Mouse (Mus musculus): ENCODE results near the gene Filip1l. TPM values are rescaled to one million over a fixed set of nuclear protein-coding genes. Genes with fewer than 3 reads are reported as not detected.

Filip1l gene
- polyA plus RNA-seq, 1 experiment = 6.9 TPM

- DNase-seq = peak; percentile 88
- TF ChIP-seq CTCF (conservative IDR thresholded peaks at IDR 0.05; ENCODE audit: insufficient read depth, insufficient read length, low read depth, low read length) (no peak), POLR2A (IDR thresholded peaks at IDR 0.05; ENCODE audit: low read depth, low read length) (no peak)
- WGBS = 42% methylated on average over 8 of the region's 8 CpGs
- peak overlapping the region; percentile 95 for H3K27ac ChIP-seq (ENCODE audit: insufficient read depth, low read depth, low read length)
- peaks cover 14% of the 10 kb centered on the region for H3K4me1 ChIP-seq (ENCODE audit: control insufficient read depth, insufficient read depth, low read length)
- no peak overlapping the region for H3K4me3 ChIP-seq (ENCODE audit: insufficient read depth, low read depth, low read length)
- H3K36me3 ChIP-seq (ENCODE audit: control insufficient read depth, insufficient read depth, low read length) = no peaks in the 10 kb centered on the region
- H3K27me3 ChIP-seq (replicated peaks; ENCODE audit: control insufficient read depth, insufficient read depth, low read length) = no peaks in the 10 kb centered on the region
Observed at GRCm38 (mm10) chr16:57420773-57421556, 68.1 kb downstream of the Filip1l start.

- peak; percentile 37 for DNase-seq
- Histone ChIP-seq H3K36me3 (ENCODE audit: control insufficient read depth, insufficient read depth, low read length) (no peaks in the 10 kb centered on the region), H3K27me3 (replicated peaks; ENCODE audit: control insufficient read depth, insufficient read depth, low read length) (no peaks in the 10 kb centered on the region), H3K4me1 (ENCODE audit: control insufficient read depth, insufficient read depth, low read length) (peaks cover 14% of the 10 kb centered on the region), H3K27ac (ENCODE audit: insufficient read depth, low read depth, low read length) (peak overlapping the region; percentile 95), H3K4me3 (ENCODE audit: insufficient read depth, low read depth, low read length) (no peak overlapping the region)
- 49% methylated on average over 7 of the region's 7 CpGs for WGBS
- TF ChIP-seq CTCF (conservative IDR thresholded peaks at IDR 0.05; ENCODE audit: insufficient read depth, insufficient read length, low read depth, low read length) (no peak), POLR2A (IDR thresholded peaks at IDR 0.05; ENCODE audit: low read depth, low read length) (no peak)
Observed at GRCm38 (mm10) chr16:57421680-57422417, 69.0 kb downstream of the Filip1l start.

DNA sequence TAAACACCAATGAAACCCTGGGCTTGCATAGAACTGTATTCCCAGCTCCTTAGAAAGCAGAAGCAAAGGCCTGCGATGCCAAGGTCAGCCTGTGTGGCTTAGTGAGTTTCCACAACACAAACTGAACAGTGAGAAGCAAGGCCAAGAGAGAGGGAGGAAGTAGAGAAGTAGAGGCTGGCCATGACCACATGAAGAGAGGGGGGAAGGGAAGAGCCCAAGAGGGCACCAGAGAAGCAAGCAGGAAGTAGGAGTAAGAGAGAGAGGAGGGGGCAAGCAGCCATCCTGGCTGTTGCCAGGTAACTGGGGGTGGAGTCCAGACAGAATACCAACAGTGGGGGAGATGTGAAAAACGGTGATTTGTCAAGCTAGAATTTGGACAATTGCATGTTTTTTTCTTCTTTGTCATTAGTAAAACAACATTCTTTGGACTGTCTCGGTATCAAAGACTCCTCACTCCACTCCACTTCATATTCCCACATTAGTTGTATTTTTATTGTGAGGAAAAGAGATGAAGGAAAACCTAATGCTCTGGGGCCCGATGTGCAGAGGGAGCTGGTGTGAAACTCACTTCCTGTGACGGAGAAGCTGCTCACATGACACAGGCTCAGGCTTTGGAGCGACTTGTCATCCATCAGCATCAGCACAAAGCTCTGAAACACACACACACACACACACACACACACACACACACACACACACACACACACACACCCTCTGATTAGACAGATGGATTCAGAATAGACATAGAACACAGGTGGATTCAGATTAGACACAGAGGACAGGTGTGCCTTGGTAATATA lies 70.3 kb downstream of the Filip1l start:
- Histone ChIP-seq H3K4me1 (ENCODE audit: control insufficient read depth, insufficient read depth, low read length) (peaks cover 14% of the 10 kb centered on the region), H3K27me3 (replicated peaks; ENCODE audit: control insufficient read depth, insufficient read depth, low read length) (no peaks in the 10 kb centered on the region), H3K4me3 (ENCODE audit: insufficient read depth, low read depth, low read length) (no peak overlapping the region), H3K27ac (ENCODE audit: insufficient read depth, low read depth, low read length) (no peak overlapping the region), H3K36me3 (ENCODE audit: control insufficient read depth, insufficient read depth, low read length) (no peaks in the 10 kb centered on the region)
- WGBS = 44% methylated on average over 6 of the region's 6 CpGs
- TF ChIP-seq POLR2A (IDR thresholded peaks at IDR 0.05; ENCODE audit: low read depth, low read length) (no peak), CTCF (conservative IDR thresholded peaks at IDR 0.05; ENCODE audit: insufficient read depth, insufficient read length, low read depth, low read length) (no peak)
- DNase-seq = peak; percentile 62

DNA sequence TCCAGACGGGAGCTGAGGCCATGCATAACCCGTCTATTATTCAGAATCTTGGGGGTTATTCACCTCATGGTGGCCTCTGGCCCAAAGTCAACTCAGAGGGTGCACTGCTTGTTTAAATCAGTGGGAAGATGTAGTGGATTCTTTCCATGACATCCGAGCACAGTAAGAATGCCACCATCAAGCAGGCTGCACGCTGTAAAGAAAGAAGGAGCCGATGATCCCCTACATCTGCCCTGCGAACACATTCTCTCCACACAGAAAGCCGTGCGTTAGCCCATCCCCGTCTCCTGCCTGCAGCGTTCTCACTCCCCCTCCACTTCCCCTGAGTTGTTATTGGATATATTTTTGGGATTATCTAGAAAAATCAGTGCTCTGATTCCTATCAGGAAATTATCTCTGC lies 73.8 kb downstream of the Filip1l start:
- Histone ChIP-seq H3K36me3 (ENCODE audit: control insufficient read depth, insufficient read depth, low read length) (no peaks in the 10 kb centered on the region), H3K4me1 (ENCODE audit: control insufficient read depth, insufficient read depth, low read length) (peaks cover 6% of the 10 kb centered on the region), H3K4me3 (ENCODE audit: insufficient read depth, low read depth, low read length) (no peak overlapping the region), H3K27me3 (replicated peaks; ENCODE audit: control insufficient read depth, insufficient read depth, low read length) (no peaks in the 10 kb centered on the region), H3K27ac (ENCODE audit: insufficient read depth, low read depth, low read length) (no peak overlapping the region)
- DNase-seq = no peak
- TF ChIP-seq POLR2A (IDR thresholded peaks at IDR 0.05; ENCODE audit: low read depth, low read length) (no peak), CTCF (conservative IDR thresholded peaks at IDR 0.05; ENCODE audit: insufficient read depth, insufficient read length, low read depth, low read length) (no peak)
- WGBS = 73% methylated on average over 10 of the region's 10 CpGs

DNA sequence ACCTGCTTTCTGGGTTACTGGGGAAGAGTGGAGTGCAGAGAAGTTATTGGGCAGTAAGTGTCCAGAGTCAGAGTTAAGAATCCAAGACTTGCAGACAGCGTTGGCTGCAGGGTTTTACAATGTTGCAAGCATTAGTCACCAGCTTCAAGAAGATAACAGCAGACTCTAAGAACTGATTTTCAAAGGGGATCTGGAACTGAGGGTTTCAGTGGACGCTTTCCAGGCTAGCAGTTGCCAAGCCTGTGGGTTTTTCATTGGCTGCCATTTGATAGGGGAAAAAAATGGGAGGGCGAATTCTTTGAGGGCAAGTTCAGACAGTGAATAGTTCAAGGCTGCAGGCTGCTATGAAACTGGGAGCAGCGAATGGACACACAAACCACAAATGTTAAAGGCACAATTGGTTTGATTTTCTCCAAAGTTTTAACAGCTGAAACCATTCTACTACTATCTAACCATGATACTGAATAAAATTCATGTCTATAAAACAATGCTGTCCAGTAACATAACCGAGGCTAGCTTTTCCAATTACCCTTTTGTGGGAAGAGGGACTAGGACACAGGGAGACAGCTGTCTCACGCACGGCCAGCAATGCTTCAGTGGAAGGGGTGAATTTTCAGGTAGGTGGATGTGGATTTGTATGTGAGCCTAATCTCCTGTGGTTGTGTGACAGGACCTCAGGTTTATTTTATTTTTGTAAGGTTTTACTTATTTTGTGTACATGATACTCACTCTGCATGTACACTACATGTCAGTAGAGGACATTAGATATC lies 74.8 kb downstream of the Filip1l start:
- TF ChIP-seq CTCF (conservative IDR thresholded peaks at IDR 0.05; ENCODE audit: insufficient read depth, insufficient read length, low read depth, low read length) (no peak), POLR2A (IDR thresholded peaks at IDR 0.05; ENCODE audit: low read depth, low read length) (no peak)
- H3K4me1 ChIP-seq (ENCODE audit: control insufficient read depth, insufficient read depth, low read length) = no peaks in the 10 kb centered on the region
- DNase-seq = peak; percentile 50
- H3K36me3 ChIP-seq (ENCODE audit: control insufficient read depth, insufficient read depth, low read length) = no peaks in the 10 kb centered on the region
- no peaks in the 10 kb centered on the region for H3K27me3 ChIP-seq (replicated peaks; ENCODE audit: control insufficient read depth, insufficient read depth, low read length)
- no peak overlapping the region for H3K4me3 ChIP-seq (ENCODE audit: insufficient read depth, low read depth, low read length)
- WGBS = 75% methylated on average over 7 of the region's 7 CpGs
- no peak overlapping the region for H3K27ac ChIP-seq (ENCODE audit: insufficient read depth, low read depth, low read length)

GRCm38 (mm10) chr16:57428977-57429376 lies 76.1 kb downstream of the Filip1l start:
- Histone ChIP-seq H3K27me3 (replicated peaks; ENCODE audit: control insufficient read depth, insufficient read depth, low read length) (no peaks in the 10 kb centered on the region), H3K4me3 (ENCODE audit: insufficient read depth, low read depth, low read length) (no peak overlapping the region), H3K27ac (ENCODE audit: insufficient read depth, low read depth, low read length) (no peak overlapping the region), H3K4me1 (ENCODE audit: control insufficient read depth, insufficient read depth, low read length) (no peaks in the 10 kb centered on the region), H3K36me3 (ENCODE audit: control insufficient read depth, insufficient read depth, low read length) (no peaks in the 10 kb centered on the region)
- no peak for TF ChIP-seq POLR2A (IDR thresholded peaks at IDR 0.05; ENCODE audit: low read depth, low read length)
- no peak for TF ChIP-seq CTCF (conservative IDR thresholded peaks at IDR 0.05; ENCODE audit: insufficient read depth, insufficient read length, low read depth, low read length)
- WGBS = 79% methylated on average over 5 of the region's 5 CpGs
- DNase-seq = no peak

Data from kidney, adult 2 months (tissue).